Mouse (Mus musculus) heart, postnatal 0 days (tissue): ENCODE measurements at regions not wholly inside any gene's neighbourhood (a gene's known extent, or its start where the extent isn't known, plus 50 kb on each side); places are given as distances from the start of the nearest gene placed in this dataset.

Source experiments
- ATAC-seq: fragments of 200-750 bp; cut with Nextera tagmentation; 2 replicates; pipeline ENCODE4 v1.8.0; 2017; ENCODE audit warnings: low read depth, moderate number of reproducible peaks, moderate library complexity; ENCODE audit not compliant: insufficient read depth
- DNase-seq: peaks from one replicate; pipeline ENCODE4 v3.0.0-alpha.2; 2016; ENCODE audit warnings: low spot score
- H3K27ac ChIP-seq: fragments of 300-500 bp; sonication (generic); 2 replicates; pipeline ENCODE4 v1.5.1; 2014; ENCODE audit warnings: low read depth, mild to moderate bottlenecking
- H3K27me3 ChIP-seq: fragments of 300-500 bp; sonication (generic); 2 replicates; pipeline ENCODE4 v1.6.1; 2014; ENCODE audit warnings: low read length, mixed read lengths; ENCODE audit not compliant: control insufficient read depth, insufficient read depth
- H3K36me3 ChIP-seq: fragments of 300-500 bp; sonication (generic); replicated peaks from 2 replicates; pipeline ENCODE4 v1.6.1; 2014; ENCODE audit warnings: low read length, mixed read lengths; ENCODE audit not compliant: control insufficient read depth, insufficient read depth
- H3K4me1 ChIP-seq: fragments of 300-500 bp; sonication (generic); 2 replicates; pipeline ENCODE4 v1.6.1; 2014; ENCODE audit warnings: antibody characterized with exemption; ENCODE audit not compliant: control insufficient read depth, insufficient read depth
- H3K4me2 ChIP-seq: fragments of 300-500 bp; sonication (generic); 2 replicates; pipeline ENCODE4 v1.6.1; 2014; ENCODE audit warnings: low read depth, mild to moderate bottlenecking, low read length, moderate library complexity
- H3K4me3 ChIP-seq: fragments of 300-500 bp; sonication (generic); 2 replicates; pipeline ENCODE4 v1.5.1; 2014; ENCODE audit warnings: low read depth, low read length
- H3K9ac ChIP-seq: fragments of 300-500 bp; sonication (generic); replicated peaks from 2 replicates; pipeline ENCODE4 v1.6.1; 2014; ENCODE audit warnings: low read depth, low read length, mixed read lengths
- H3K9me3 ChIP-seq: fragments of 300-500 bp; sonication (generic); replicated peaks from 2 replicates; pipeline ENCODE4 v1.6.1; 2016; ENCODE audit warnings: low read length; ENCODE audit not compliant: control insufficient read depth
- CTCF ChIP-seq: IDR thresholded peaks from 2 replicates; pipeline ENCODE4 v1.5.1; 2016; ENCODE audit warnings: antibody characterized with exemption, control low read depth, low read depth
- EP300 ChIP-seq: IDR thresholded peaks from 2 replicates; pipeline ENCODE4 v1.6.1; 2016; ENCODE audit warnings: antibody characterized with exemption, low read depth
- WGBS: fragments of 180-500 bp; shearing (Covaris S2); extraction: QIAGEN DNeasy Blood & Tissue Kit; methylation state at CpG from one replicate; pipeline ENCODE4 v1.1.7; 2014; 5-methylcytosine and 5-hydroxymethylcytosine counted together

- TF ChIP-seq EP300 (no peak), CTCF (no peak)
- DNase-seq (no peak), ATAC-seq (no peak)
- H3K9ac ChIP-seq, result no peak overlapping the region
- H3K4me2 ChIP-seq, result no peak overlapping the region
- H3K9me3 ChIP-seq, result no peaks in the 10 kb centered on the region
- no peaks in the 10 kb centered on the region for H3K4me1 ChIP-seq
- H3K27me3 ChIP-seq, result no peaks in the 10 kb centered on the region
- WGBS, result 85% methylated on average over 16 of the region's 17 CpGs
- H3K36me3 ChIP-seq, result no peaks in the 10 kb centered on the region
- no peak overlapping the region for H3K27ac ChIP-seq
- no peak overlapping the region for H3K4me3 ChIP-seq
Measured at GRCm38 (mm10) chr9:62590407-62591195, 53.8 kb upstream of the Coro2b start.

- no peak overlapping the region for H3K4me3 ChIP-seq
- H3K9ac ChIP-seq, result no peak overlapping the region
- ATAC-seq (no peak), DNase-seq (no peak)
- no peaks in the 10 kb centered on the region for H3K9me3 ChIP-seq
- TF ChIP-seq CTCF, result no peak
- no peaks in the 10 kb centered on the region for H3K4me1 ChIP-seq
- H3K27ac ChIP-seq, result no peak overlapping the region
- WGBS, result 65% methylated on average over 6 of the region's 6 CpGs
- no peaks in the 10 kb centered on the region for H3K36me3 ChIP-seq
- no peak overlapping the region for H3K4me2 ChIP-seq
- H3K27me3 ChIP-seq, result no peaks in the 10 kb centered on the region
Measured at GRCm38 (mm10) chr9:62591196-62591485, 54.3 kb upstream of the Coro2b start.

- Histone ChIP-seq H3K27ac (no peak overlapping the region), H3K36me3 (no peaks in the 10 kb centered on the region), H3K27me3 (no peaks in the 10 kb centered on the region), H3K4me2 (no peak overlapping the region), H3K9me3 (no peaks in the 10 kb centered on the region), H3K9ac (no peak overlapping the region), H3K4me1 (no peaks in the 10 kb centered on the region), H3K4me3 (no peak overlapping the region)
- WGBS, result 65% methylated on average over 7 of the region's 7 CpGs
- DNase-seq (no peak), ATAC-seq (no peak)
- TF ChIP-seq EP300 (no peak), CTCF (no peak)
Measured at GRCm38 (mm10) chr9:62598056-62598455, 61.2 kb upstream of the Coro2b start.

GRCm38 (mm10) chr9:62598956-62599355, 62.1 kb upstream of the Coro2b start:
- 89% methylated on average over 5 of the region's 5 CpGs for WGBS

GRCm38 (mm10) chr9:62610526-62610925, 67.1 kb upstream of the Itga11 start:
- no peak for ATAC-seq
- H3K27me3 ChIP-seq, result no peaks in the 10 kb centered on the region
- H3K36me3 ChIP-seq, result no peaks in the 10 kb centered on the region
- H3K4me1 ChIP-seq, result no peaks in the 10 kb centered on the region
- no peak overlapping the region for H3K4me3 ChIP-seq
- 73% methylated on average over 2 of the region's 2 CpGs for WGBS
- TF ChIP-seq EP300, result no peak
- no peak for TF ChIP-seq CTCF
- no peak overlapping the region for H3K9ac ChIP-seq
- H3K27ac ChIP-seq, result no peak overlapping the region
- H3K4me2 ChIP-seq, result no peak overlapping the region
- no peak for DNase-seq
- peaks cover 19% of the 10 kb centered on the region; the same call in 1 of the 2 replicates for H3K9me3 ChIP-seq

More at GRCm38 (mm10) chr9:62598956-62599355, 62.1 kb upstream of the Coro2b start:
- DNase-seq (no peak), ATAC-seq (no peak)
- no peaks in the 10 kb centered on the region for H3K4me1 ChIP-seq
- no peak overlapping the region for H3K27ac ChIP-seq
- H3K9me3 ChIP-seq, result no peaks in the 10 kb centered on the region
- H3K36me3 ChIP-seq, result no peaks in the 10 kb centered on the region
- H3K4me2 ChIP-seq, result no peak overlapping the region
- no peaks in the 10 kb centered on the region for H3K27me3 ChIP-seq
- TF ChIP-seq EP300, result no peak
- TF ChIP-seq CTCF, result no peak
- H3K9ac ChIP-seq, result no peak overlapping the region
- H3K4me3 ChIP-seq, result no peak overlapping the region

GRCm38 (mm10) chr9:62611452-62611851, 66.2 kb upstream of the Itga11 start:
- 35% methylated on average over 2 of the region's 2 CpGs for WGBS
- H3K4me3 ChIP-seq, result no peak overlapping the region
- DNase-seq (no peak), ATAC-seq (no peak)
- H3K27ac ChIP-seq, result no peak overlapping the region
- H3K9me3 ChIP-seq, result peaks cover 19% of the 10 kb centered on the region; the same call in 1 of the 2 replicates
- no peaks in the 10 kb centered on the region for H3K27me3 ChIP-seq
- H3K9ac ChIP-seq, result no peak overlapping the region
- no peaks in the 10 kb centered on the region for H3K36me3 ChIP-seq
- no peaks in the 10 kb centered on the region for H3K4me1 ChIP-seq
- TF ChIP-seq EP300 (no peak), CTCF (no peak)
- no peak overlapping the region for H3K4me2 ChIP-seq
